Mouse (Mus musculus) left cerebral cortex, adult 2 months (tissue): ENCODE results near the gene Qrich2. TPM values are rescaled to one million over a fixed set of nuclear protein-coding genes. Genes with fewer than 3 reads are reported as not detected.

Experiments
- DNase-seq, 2 experiments: peaks; one replicate each; pipeline ENCODE4 v3.0.0; 2021 to 2022; ENCODE audit warnings: low spot score in 2 of 2, mixed read lengths in 1 of 2; ENCODE audit errors: extremely low spot score in 1 of 2
- H3K27ac ChIP-seq: fragments of 200-600 bp; 2 replicates; pipeline ENCODE4 v1.8.1; 2022
- H3K4me3 ChIP-seq: fragments of 200-600 bp; 2 replicates; pipeline ENCODE4 v1.8.1; 2022
- CTCF ChIP-seq: fragments of 200-600 bp; IDR thresholded peaks from 2 replicates; pipeline ENCODE4 v1.8.1; 2022; ENCODE audit warnings: antibody characterized with exemption, mild to moderate bottlenecking, moderate library complexity
- intact Hi-C: fragments of 180-260 bp; cut with DNase I; formaldehyde crosslinking; loops from one replicate; pipeline ENCODE4 v1.15.1; 2025
- long read RNA-seq, 2 experiments: library from polyadenylated mRNA; stranded (forward); transcript quantifications; one replicate each; pipeline ENCODE4 v2.0.0; 2021; ENCODE audit warnings: borderline mapping rate in 2 of 2
- total RNA-seq, 2 experiments: library from RNA; stranded (reverse); gene quantifications; 2 replicates each; pipeline ENCODE4 v1.2.3; 2021

The Qrich2 gene
- total RNA-seq, result under 1 TPM in 1 of 2 experiments, not detected in 1; 0.16 TPM
- long read RNA-seq, experiment 1, result 0 reads
- long read RNA-seq, experiment 2, result 0 reads

- TF ChIP-seq CTCF, result no peak
- intact Hi-C loops, result no loop called here
- no peak for DNase-seq
- Histone ChIP-seq H3K27ac (no peak within 1 kb of the TSS), H3K4me3 (no peak within 1 kb of the TSS)
These were observed at the start of gene Qrich2 for GRCm38 (mm10) chr11:116466141-116466540. Gene Qrich2, minus strand, starts transcription at chr11:116466241.

DNA sequence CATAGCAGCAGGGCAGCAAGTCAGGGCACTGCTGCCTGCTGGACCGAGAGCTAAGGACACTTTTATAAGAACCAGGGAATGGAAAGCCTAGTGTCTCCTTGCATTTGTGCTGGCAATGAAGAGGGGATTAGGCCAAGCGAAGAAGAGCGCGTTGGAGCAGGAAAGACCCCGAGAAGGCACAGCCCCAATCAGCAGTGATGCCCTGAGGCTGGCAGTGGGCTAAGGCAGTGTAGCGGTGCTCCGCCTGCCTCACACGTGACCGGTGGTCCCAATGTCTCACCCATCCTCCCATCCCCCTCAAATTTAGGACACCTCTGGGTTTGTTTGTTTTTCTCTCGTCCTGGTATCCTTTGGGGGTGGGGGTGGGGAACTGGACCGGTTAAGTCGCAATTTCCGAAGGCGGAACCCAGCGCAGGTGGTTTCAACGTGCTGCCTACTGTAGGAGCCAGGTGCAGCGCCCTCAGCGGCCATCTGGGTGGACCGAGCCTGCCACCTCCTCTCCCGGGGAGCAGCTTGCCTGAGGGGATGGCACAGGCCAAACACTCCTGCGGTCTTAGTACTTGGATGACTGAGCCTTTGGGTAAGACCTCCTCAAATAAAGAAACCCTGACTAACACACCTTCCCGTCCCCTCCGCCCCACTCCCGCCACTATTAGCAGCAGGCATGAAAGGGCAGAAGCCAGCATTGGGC is 49.4 kb upstream of the Qrich2 start:
- intact Hi-C loops, result no loop called here
- DNase-seq, result no peak
- no peak for TF ChIP-seq CTCF
- Histone ChIP-seq H3K27ac (no peak overlapping the region), H3K4me3 (no peak overlapping the region)

GRCm38 (mm10) chr11:116513531-116514038 is 47.5 kb upstream of the Qrich2 start:
- intact Hi-C loops, result no loop called here
- no peak overlapping the region for H3K27ac ChIP-seq
- H3K4me3 ChIP-seq, result no peak overlapping the region
- no peak for TF ChIP-seq CTCF
- DNase-seq, result no peak

DNA sequence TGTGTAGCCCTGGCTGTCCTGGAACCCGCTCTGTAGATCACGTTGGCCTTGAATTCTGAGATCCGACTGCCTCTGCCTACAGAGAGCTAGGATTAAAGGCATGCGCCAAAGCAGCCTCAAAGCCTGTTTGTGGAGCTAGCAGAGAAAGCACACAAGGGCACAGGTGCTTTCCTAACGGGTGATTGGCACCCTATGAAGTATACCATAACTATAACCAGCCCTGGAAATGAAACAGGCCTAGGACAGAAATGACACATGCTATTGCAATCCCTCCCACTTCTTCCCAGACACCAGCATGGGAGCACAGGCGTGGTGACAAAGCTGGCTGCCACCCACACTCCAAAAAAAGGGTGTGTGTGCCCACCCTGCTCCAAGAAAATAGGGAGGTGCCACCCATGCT is 46.9 kb upstream of the Qrich2 start:
- H3K4me3 ChIP-seq, result no peak overlapping the region
- no peak for TF ChIP-seq CTCF
- intact Hi-C loops, result no loop called here
- H3K27ac ChIP-seq, result no peak overlapping the region
- no peak for DNase-seq

DNA sequence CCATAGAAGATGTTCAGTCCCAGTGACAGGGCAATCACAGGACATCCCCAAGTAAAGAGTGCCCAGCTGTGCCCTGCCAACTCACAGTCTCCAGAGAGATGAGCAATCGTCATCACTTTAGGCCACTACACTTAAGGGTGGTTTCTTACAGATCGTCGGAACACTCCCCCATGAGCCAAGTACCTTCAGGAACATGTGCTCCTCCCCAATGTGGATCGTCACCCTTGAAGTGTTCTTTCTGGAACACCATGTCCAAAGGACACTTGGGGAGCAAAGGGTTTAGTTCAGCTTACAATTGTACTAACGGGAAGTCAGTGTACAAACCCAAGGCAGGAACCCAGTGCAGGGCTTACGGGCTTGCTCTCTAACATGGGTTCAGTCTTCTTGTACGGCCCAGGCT is 46.1 kb upstream of the Qrich2 start:
- intact Hi-C loops, result no loop called here
- no peak for TF ChIP-seq CTCF
- DNase-seq, result no peak
- Histone ChIP-seq H3K4me3 (no peak overlapping the region), H3K27ac (no peak overlapping the region)

DNA sequence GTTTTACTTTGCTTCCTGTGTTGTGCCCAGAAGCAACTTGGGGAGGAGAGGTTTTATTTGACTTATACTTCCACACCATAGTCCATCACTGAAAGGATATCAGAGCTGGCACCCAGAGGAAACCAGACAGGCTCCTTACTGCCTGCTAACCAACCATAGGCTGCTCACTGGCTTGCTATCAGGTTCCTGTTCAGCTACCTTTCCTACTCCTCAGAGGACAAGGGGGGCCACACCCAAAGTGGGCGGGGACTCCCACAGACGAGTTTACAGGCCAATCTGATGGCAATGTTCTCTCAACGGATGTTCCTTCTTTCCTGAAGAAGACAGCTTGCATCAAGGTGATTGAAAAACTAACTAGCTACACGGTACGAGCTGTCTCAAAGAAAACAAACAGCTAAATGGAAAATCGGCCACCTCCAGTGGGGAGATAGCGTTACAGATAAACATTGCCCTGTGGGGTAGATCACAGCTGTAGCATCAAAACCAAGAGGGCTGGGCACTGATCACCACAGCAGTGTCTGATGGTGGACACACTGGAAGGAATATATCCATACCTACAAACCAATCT is 45.3 kb upstream of the Qrich2 start:
- Histone ChIP-seq H3K4me3 (no peak overlapping the region), H3K27ac (no peak overlapping the region)
- DNase-seq, result no peak
- no peak for TF ChIP-seq CTCF
- intact Hi-C loops, result no loop called here

DNA sequence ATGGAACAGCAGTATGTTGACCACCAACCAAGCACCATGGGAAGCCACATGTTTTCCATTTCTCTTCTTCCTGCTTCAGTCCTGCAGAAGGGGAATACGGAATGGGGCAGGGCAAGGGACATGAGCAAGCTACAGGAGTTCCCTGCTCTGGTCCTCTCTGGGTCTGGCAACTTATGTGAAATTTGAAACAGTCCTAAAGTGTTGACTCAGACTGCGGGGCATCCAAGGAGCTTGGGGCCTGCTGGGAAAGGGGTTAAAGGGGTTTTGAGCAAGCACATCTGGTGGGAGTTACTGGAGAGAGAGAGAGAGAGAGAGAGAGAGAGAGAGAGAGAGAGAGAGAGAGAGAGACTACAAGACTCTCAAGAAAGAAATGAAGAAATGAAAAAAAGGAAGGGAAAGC is 42.6 kb upstream of the Qrich2 start:
- Histone ChIP-seq H3K27ac (no peak overlapping the region), H3K4me3 (no peak overlapping the region)
- intact Hi-C loops, result loop anchor here (10.0 kb wide), 1 partner anchor 296 kb away; no protein-coding TSS in a partner anchor
- no peak for TF ChIP-seq CTCF
- no peak for DNase-seq

- intact Hi-C loops, result loop anchor here (10.0 kb wide), 1 partner anchor 298 kb away; no protein-coding TSS in a partner anchor
- no peak for TF ChIP-seq CTCF
- H3K27ac ChIP-seq, result no peak overlapping the region
- H3K4me3 ChIP-seq, result no peak overlapping the region
- DNase-seq, result no peak
These were observed 40.3 kb upstream of the Qrich2 start for GRCm38 (mm10) chr11:116506151-116506875.

DNA sequence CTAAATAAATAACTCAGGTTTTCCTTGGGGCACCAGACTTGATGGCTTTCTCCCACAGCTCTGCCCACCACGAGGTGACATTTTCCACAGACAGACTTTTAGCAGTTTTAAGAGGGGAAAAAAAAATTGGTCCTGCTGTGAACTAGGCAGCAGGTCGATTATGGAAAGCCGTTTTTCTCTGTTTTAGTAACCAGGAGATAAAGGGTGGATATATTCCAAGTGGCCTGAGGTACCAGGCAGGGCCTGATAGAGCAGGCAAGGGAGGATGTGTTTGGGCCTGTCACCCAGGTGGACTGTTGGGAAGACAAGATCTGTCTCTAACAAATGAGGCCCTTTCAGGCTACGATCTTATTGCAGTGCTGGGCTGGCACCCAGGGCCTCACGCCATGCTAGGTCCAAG is 39.5 kb upstream of the Qrich2 start:
- H3K4me3 ChIP-seq, result no peak overlapping the region
- DNase-seq, result no peak
- H3K27ac ChIP-seq, result no peak overlapping the region
- no peak for TF ChIP-seq CTCF
- intact Hi-C loops, result loop anchor here (10.0 kb wide), 1 partner anchor 299 kb away; no protein-coding TSS in a partner anchor

GRCm38 (mm10) chr11:116504516-116504915 is 38.5 kb upstream of the Qrich2 start:
- Histone ChIP-seq H3K27ac (no peak overlapping the region), H3K4me3 (no peak overlapping the region)
- DNase-seq, result no peak
- no peak for TF ChIP-seq CTCF
- intact Hi-C loops, result loop anchor here (10.0 kb wide), 1 partner anchor 300 kb away; no protein-coding TSS in a partner anchor

GRCm38 (mm10) chr11:116501005-116501746 is 35.1 kb upstream of the Qrich2 start:
- Histone ChIP-seq H3K27ac (no peak overlapping the region), H3K4me3 (no peak overlapping the region)
- intact Hi-C loops, result loop anchor here (1.0 to 10.0 kb wide), 3 partner anchors 33 to 304 kb away; no protein-coding TSS in a partner anchor
- peak; percentile 56 for TF ChIP-seq CTCF
- DNase-seq, result no peak

GRCm38 (mm10) chr11:116499018-116499417 is 33.0 kb upstream of the Qrich2 start:
- no peak for DNase-seq
- Histone ChIP-seq H3K4me3 (no peak overlapping the region), H3K27ac (no peak overlapping the region)
- no peak; the same call in 1 of the 2 replicates for TF ChIP-seq CTCF
- intact Hi-C loops, result no loop called here
